Mouse (Mus musculus) hindbrain, embryonic 16.5 days (tissue): Measurements from ENCODE around the gene Adcy5. TPM values are rescaled to one million over a fixed set of nuclear protein-coding genes. Genes with fewer than 3 reads are reported as not detected.

Experiments used
- ATAC-seq: fragments of 200-750 bp; cut with Nextera tagmentation; 2 replicates; pipeline ENCODE4 v1.8.0; 2017; ENCODE audit warnings: moderate TSS enrichment, moderate library complexity
- H3K27ac ChIP-seq: fragments of 300-500 bp; sonication (generic); 2 replicates; pipeline ENCODE4 v1.5.1; 2014; ENCODE audit warnings: low read depth, mild to moderate bottlenecking, control low read depth, low read length, moderate library complexity
- H3K27me3 ChIP-seq: fragments of 300-500 bp; sonication (generic); replicated peaks from 2 replicates; pipeline ENCODE4 v1.6.1; 2014; ENCODE audit warnings: low read length; ENCODE audit not compliant: control insufficient read depth, insufficient read depth
- H3K36me3 ChIP-seq: fragments of 300-500 bp; sonication (generic); 2 replicates; pipeline ENCODE4 v1.6.1; 2014; ENCODE audit warnings: mild to moderate bottlenecking, low read length, moderate library complexity, mixed read lengths; ENCODE audit not compliant: control insufficient read depth, insufficient read depth
- H3K4me1 ChIP-seq: fragments of 300-500 bp; sonication (generic); 2 replicates; pipeline ENCODE4 v1.6.1; 2014; ENCODE audit warnings: low read depth, low read length; ENCODE audit not compliant: control insufficient read depth, insufficient read depth
- H3K4me2 ChIP-seq: fragments of 300-500 bp; sonication (generic); 2 replicates; pipeline ENCODE4 v1.6.1; 2014; ENCODE audit warnings: mild to moderate bottlenecking, low read length, control low read depth, moderate library complexity
- H3K4me3 ChIP-seq: fragments of 300-500 bp; sonication (generic); 2 replicates; pipeline ENCODE4 v1.5.1; 2014; ENCODE audit warnings: mild to moderate bottlenecking, low read length, control low read depth, moderate library complexity
- H3K9ac ChIP-seq: fragments of 300-500 bp; sonication (generic); 2 replicates; pipeline ENCODE4 v1.6.1; 2014; ENCODE audit warnings: low read depth, mild to moderate bottlenecking, control low read depth, low read length, moderate library complexity
- H3K9me3 ChIP-seq: fragments of 300-500 bp; sonication (generic); 2 replicates; pipeline ENCODE4 v1.6.1; 2014; ENCODE audit warnings: mild to moderate bottlenecking, low read length, moderate library complexity; ENCODE audit not compliant: control insufficient read depth
- WGBS: fragments of 180-500 bp; shearing (Covaris S2); extraction: QIAGEN DNeasy Blood & Tissue Kit; methylation state at CpG from one replicate; pipeline ENCODE4 v1.1.7; 2014; 5-methylcytosine and 5-hydroxymethylcytosine counted together
- polyA plus RNA-seq: library from polyadenylated mRNA; unstranded; fragments of >200 nt; fragmentation: Nextera tagmentation; extraction: Ambion mirVana; gene quantifications from 2 replicates; pipeline ENCODE4 v1.2.1, GENCODE M21; 2015

Adcy5 gene
- polyA plus RNA-seq, 1 experiment from 2014 or later: 7.2 TPM

- Histone ChIP-seq H3K4me1 (peaks cover 31% of the 10 kb centered on the region), H3K27me3 (no peaks in the 10 kb centered on the region; the same call in 1 of the 2 replicates), H3K4me3 (no peak overlapping the region), H3K9ac (no peak overlapping the region; the same call in 1 of the 2 replicates), H3K4me2 (peak overlapping the region; percentile 81), H3K36me3 (no peaks in the 10 kb centered on the region), H3K9me3 (no peaks in the 10 kb centered on the region), H3K27ac (no peak overlapping the region)
- no peak for ATAC-seq
- 7% methylated on average over 12 of the region's 12 CpGs for WGBS
These were observed 1.4 kb upstream of the Adcy5 start for GRCm38 (mm10) chr16:35153146-35153755.

GRCm38 (mm10) chr16:35154245-35154640 is 434 bp upstream of the Adcy5 start:
- peak overlapping the region; percentile 58 for H3K4me3 ChIP-seq
- no peaks in the 10 kb centered on the region; the same call in 1 of the 2 replicates for H3K27me3 ChIP-seq
- H3K4me1 ChIP-seq: peaks cover 40% of the 10 kb centered on the region
- peak overlapping the region; percentile 94 for H3K9ac ChIP-seq
- under 1% methylated on average over 29 of the region's 29 CpGs for WGBS
- H3K27ac ChIP-seq: peak overlapping the region; percentile 83
- ATAC-seq: peak; percentile 87
- no peaks in the 10 kb centered on the region for H3K36me3 ChIP-seq
- peak overlapping the region; percentile 81 for H3K4me2 ChIP-seq
- no peaks in the 10 kb centered on the region for H3K9me3 ChIP-seq

- Histone ChIP-seq H3K4me3 (peak overlapping the region; percentile 58), H3K36me3 (no peaks in the 10 kb centered on the region), H3K27ac (peak overlapping the region; percentile 83), H3K27me3 (no peaks in the 10 kb centered on the region; the same call in 1 of the 2 replicates), H3K4me1 (peaks cover 53% of the 10 kb centered on the region), H3K4me2 (peak overlapping the region; percentile 81), H3K9ac (peak overlapping the region; percentile 94), H3K9me3 (no peaks in the 10 kb centered on the region)
- peak; percentile 38 for ATAC-seq
- WGBS: under 1% methylated on average over 71 of the region's 87 CpGs
These were observed 971 bp downstream of the Adcy5 start for GRCm38 (mm10) chr16:35155391-35156305.

GRCm38 (mm10) chr16:35156306-35156695 is 1.6 kb downstream of the Adcy5 start:
- no peaks in the 10 kb centered on the region for H3K36me3 ChIP-seq
- H3K4me1 ChIP-seq: peaks cover 58% of the 10 kb centered on the region
- H3K9me3 ChIP-seq: no peaks in the 10 kb centered on the region
- no peak for ATAC-seq
- peak overlapping the region; percentile 94 for H3K9ac ChIP-seq
- H3K27ac ChIP-seq: peak overlapping the region; percentile 16; the same call in 1 of the 2 replicates
- WGBS: under 1% methylated on average over 40 of the region's 48 CpGs
- peak overlapping the region; percentile 81 for H3K4me2 ChIP-seq
- H3K4me3 ChIP-seq: peak overlapping the region; percentile 58
- no peaks in the 10 kb centered on the region; the same call in 1 of the 2 replicates for H3K27me3 ChIP-seq

GRCm38 (mm10) chr16:35156832-35157231 is 2.2 kb downstream of the Adcy5 start:
- no peak overlapping the region for H3K27ac ChIP-seq
- H3K4me3 ChIP-seq: peak overlapping the region; percentile 58
- H3K4me1 ChIP-seq: peaks cover 61% of the 10 kb centered on the region
- H3K4me2 ChIP-seq: peak overlapping the region; percentile 81
- H3K27me3 ChIP-seq: no peaks in the 10 kb centered on the region; the same call in 1 of the 2 replicates
- no peaks in the 10 kb centered on the region for H3K9me3 ChIP-seq
- peak overlapping the region; percentile 23; the same call in 1 of the 2 replicates for H3K9ac ChIP-seq
- no peaks in the 10 kb centered on the region for H3K36me3 ChIP-seq
- WGBS: 79% methylated on average over 21 of the region's 21 CpGs
- no peak for ATAC-seq

DNA sequence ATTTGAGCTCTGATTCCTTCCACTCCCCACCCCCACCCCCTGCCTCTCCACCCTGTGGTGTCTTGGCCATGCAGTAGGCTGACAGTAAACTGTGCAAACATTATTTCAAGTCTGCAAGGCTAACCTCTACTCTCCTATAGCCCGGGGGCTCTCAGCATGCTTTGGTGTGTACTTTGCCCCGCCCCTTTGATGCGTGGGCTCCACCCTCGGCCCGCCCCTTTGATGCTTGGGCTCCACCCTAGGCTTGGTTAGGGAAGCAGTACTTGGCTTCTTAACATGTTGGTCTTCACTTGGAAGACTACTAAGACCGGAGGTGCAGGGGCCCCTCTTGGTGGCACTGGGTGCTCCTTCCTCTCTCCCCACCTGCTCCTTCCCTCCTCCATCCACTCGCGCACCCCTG is 4.9 kb downstream of the Adcy5 start:
- H3K4me3 ChIP-seq: no peak overlapping the region
- peaks cover 58% of the 10 kb centered on the region for H3K4me1 ChIP-seq

DNA sequence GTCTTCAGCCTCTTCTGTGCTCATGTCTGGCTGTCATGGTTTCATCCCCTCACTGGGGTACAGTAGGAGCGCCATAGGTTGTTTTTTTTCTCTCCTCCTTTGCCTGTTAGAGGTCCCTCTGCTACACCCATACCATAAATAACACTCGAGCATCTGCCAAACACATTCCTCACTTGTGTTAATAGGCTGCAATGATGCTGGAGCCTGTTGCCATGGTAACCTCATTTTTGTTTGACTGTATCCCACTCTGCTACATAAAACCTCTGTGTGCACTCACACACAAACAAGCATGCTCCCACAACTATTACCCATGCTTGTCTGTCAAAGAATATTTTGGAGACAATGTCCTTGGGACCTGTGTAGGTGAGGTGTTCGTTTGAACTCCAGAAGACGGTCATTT is 5.3 kb downstream of the Adcy5 start:
- Histone ChIP-seq H3K4me1 (peaks cover 63% of the 10 kb centered on the region), H3K9ac (no peak overlapping the region), H3K4me3 (no peak overlapping the region), H3K36me3 (no peaks in the 10 kb centered on the region), H3K4me2 (peak overlapping the region; percentile 81), H3K27ac (no peak overlapping the region), H3K9me3 (no peaks in the 10 kb centered on the region), H3K27me3 (no peaks in the 10 kb centered on the region)
- peak; percentile 28; the same call in 1 of the 2 replicates for ATAC-seq
- 54% methylated on average over 4 of the region's 4 CpGs for WGBS

More for the DNA sequence above, 4.9 kb downstream of the Adcy5 start:
- no peaks in the 10 kb centered on the region for H3K36me3 ChIP-seq
- no peak for ATAC-seq
- no peaks in the 10 kb centered on the region for H3K9me3 ChIP-seq
- H3K27ac ChIP-seq: no peak overlapping the region
- peak overlapping the region; percentile 81 for H3K4me2 ChIP-seq
- no peak overlapping the region for H3K9ac ChIP-seq
- no peaks in the 10 kb centered on the region for H3K27me3 ChIP-seq
- 59% methylated on average over 8 of the region's 8 CpGs for WGBS

DNA sequence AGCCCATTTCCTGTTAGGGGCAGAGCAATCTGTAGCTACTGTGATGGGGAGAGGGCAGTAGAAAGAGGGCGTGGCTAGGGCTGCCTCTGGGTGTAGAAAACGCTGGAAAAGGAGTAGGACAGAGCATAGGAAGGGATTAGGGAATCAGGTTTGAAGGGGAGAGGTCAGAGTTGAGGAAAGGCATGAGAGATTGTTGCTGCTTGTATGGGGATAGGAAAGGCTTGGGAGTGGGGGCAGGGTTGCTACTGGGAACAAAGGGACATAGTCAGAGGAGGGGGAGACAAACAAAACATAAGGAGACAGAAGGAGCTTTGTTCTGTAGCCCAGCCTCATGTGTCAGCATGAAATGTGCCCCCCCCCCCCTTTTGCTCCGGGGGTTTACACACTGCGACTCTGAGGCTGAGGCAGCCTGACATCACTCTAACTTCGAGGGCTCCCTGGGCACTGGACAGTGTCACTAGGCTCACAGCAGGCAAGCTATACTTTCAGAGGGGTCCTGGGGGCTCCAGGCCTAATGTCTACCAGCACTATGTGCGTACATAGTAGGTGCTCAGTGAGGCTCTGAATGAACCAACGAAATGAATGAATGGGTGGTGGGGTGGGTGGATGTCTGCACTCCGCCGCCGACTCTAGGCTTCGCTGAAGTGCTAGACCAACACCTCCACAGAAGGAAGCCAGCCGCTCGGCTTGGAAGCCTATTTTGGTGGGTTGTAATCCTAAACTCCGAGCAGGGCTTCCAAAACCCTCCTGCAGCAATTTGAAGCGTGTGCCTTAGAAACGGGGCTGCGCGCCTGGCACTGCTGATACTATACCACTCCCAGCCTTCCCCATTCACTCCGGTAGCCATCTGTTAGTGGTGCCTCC is 9.9 kb downstream of the Adcy5 start:
- peak overlapping the region; percentile 21; the same call in 1 of the 2 replicates for H3K9ac ChIP-seq
- H3K36me3 ChIP-seq: no peaks in the 10 kb centered on the region
- no peaks in the 10 kb centered on the region for H3K27me3 ChIP-seq
- H3K27ac ChIP-seq: peak overlapping the region; percentile 41
- 0 out of 2 replicates have a peak overlapping the region, but pooled peaks have one; percentile 3 for H3K4me3 ChIP-seq
- ATAC-seq: peak; percentile 50
- no peaks in the 10 kb centered on the region for H3K9me3 ChIP-seq
- WGBS: 34% methylated on average over 19 of the region's 19 CpGs
- peaks cover 31% of the 10 kb centered on the region for H3K4me1 ChIP-seq
- H3K4me2 ChIP-seq: peak overlapping the region; percentile 25
